Mouse (Mus musculus) neural tube, embryonic 12.5 days (tissue): ENCODE measurements around the gene Nucb1. TPM values are rescaled to one million over a fixed set of nuclear protein-coding genes. Genes with fewer than 3 reads are reported as not detected.

Experiments
- ATAC-seq: fragments of 200-750 bp; cut with Nextera tagmentation; 2 replicates; pipeline ENCODE4 v1.8.0; 2017; ENCODE audit warnings: low read depth, mild to moderate bottlenecking, moderate TSS enrichment, moderate library complexity; ENCODE audit not compliant: low FRiP score
- H3K27ac ChIP-seq: fragments of 300-500 bp; sonication (generic); 2 replicates; pipeline ENCODE4 v1.5.1; 2016
- H3K27me3 ChIP-seq: fragments of 300-500 bp; sonication (generic); replicated peaks from 2 replicates; pipeline ENCODE4 v1.6.1; 2016; ENCODE audit warnings: mild to moderate bottlenecking
- H3K36me3 ChIP-seq: fragments of 300-500 bp; sonication (generic); 2 replicates; pipeline ENCODE4 v1.6.1; 2016; ENCODE audit warnings: mild to moderate bottlenecking
- H3K4me1 ChIP-seq: fragments of 300-500 bp; sonication (generic); 2 replicates; pipeline ENCODE4 v1.6.1; 2016
- H3K4me2 ChIP-seq: fragments of 300-500 bp; sonication (generic); replicated peaks from 2 replicates; pipeline ENCODE4 v1.6.1; 2016; ENCODE audit warnings: mild to moderate bottlenecking
- H3K4me3 ChIP-seq: fragments of 300-500 bp; sonication (generic); 2 replicates; pipeline ENCODE4 v1.5.1; 2016
- H3K9ac ChIP-seq: fragments of 300-500 bp; sonication (generic); 2 replicates; pipeline ENCODE4 v1.6.1; 2016; ENCODE audit warnings: mild to moderate bottlenecking
- H3K9me3 ChIP-seq: fragments of 300-500 bp; sonication (generic); 2 replicates; pipeline ENCODE4 v1.6.1; 2016; ENCODE audit warnings: mild to moderate bottlenecking
- WGBS: fragments of 180-500 bp; shearing (Covaris S2); methylation state at CpG from one replicate; pipeline ENCODE4 v1.1.7; 2016; 5-methylcytosine and 5-hydroxymethylcytosine counted together
- polyA plus RNA-seq: library from polyadenylated mRNA; unstranded; fragments of >200 nt; fragmentation: Nextera tagmentation; extraction: Ambion mirVana; gene quantifications from 2 replicates; pipeline ENCODE4 v1.2.1, GENCODE M21; 2016

The Nucb1 gene
- polyA plus RNA-seq, 1 experiment from 2014 or later: 118 TPM

DNA sequence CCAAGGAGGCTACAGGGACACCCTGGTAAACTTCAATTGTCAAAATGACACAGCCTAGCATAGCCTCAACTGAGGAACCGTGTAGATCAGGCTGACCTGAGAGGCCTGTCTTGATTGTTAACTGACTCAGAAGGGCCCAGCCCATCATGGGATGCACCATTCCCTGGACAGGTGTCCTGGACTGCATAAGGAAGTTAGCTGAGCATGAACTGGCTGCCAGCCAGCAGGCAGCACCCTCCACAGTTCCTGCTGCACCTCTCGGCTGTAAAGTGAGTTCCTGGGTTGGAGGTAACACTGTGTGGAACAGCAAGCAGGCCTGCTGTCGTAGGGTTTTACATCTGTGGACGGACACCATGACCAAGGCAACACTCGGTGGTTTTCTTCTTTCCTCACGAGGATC is 2.6 kb downstream of the Nucb1 start:
- H3K27ac ChIP-seq: no peak overlapping the region
- no peaks in the 10 kb centered on the region for H3K9me3 ChIP-seq
- H3K4me1 ChIP-seq: peaks cover 10% of the 10 kb centered on the region
- H3K36me3 ChIP-seq: peaks cover 18% of the 10 kb centered on the region
- H3K4me3 ChIP-seq: no peak overlapping the region
- no peak overlapping the region for H3K4me2 ChIP-seq
- 91% methylated on average over 6 of the region's 6 CpGs for WGBS
- ATAC-seq: no peak
- H3K9ac ChIP-seq: no peak overlapping the region
- H3K27me3 ChIP-seq: no peaks in the 10 kb centered on the region

DNA sequence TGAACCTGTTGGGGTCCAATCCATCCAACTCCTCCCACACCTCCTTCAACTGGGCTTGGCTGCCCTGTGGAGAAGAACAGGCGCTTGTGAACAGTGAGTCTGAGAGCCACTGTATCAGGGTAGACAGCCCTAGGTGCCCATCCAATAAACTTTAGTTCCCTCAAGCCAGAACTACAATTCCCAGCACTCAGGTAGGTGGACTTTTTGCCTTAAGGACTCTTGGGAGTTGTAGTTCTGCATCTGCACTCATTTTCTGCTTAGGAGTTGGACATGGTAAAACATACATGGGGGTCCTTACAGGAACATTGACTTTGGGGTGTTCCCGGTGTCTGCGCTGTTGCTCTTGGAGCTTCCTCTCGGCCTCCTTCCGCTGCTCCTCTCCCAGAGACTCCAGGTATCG is 11.8 kb downstream of the Nucb1 start:
- Histone ChIP-seq H3K4me3 (no peak overlapping the region), H3K9me3 (no peaks in the 10 kb centered on the region), H3K27ac (no peak overlapping the region), H3K27me3 (no peaks in the 10 kb centered on the region), H3K4me1 (no peaks in the 10 kb centered on the region), H3K9ac (no peak overlapping the region), H3K36me3 (peaks cover 79% of the 10 kb centered on the region), H3K4me2 (no peak overlapping the region)
- 96% methylated on average over 6 of the region's 6 CpGs for whole genome bisulfite sequencing
- ATAC-seq: no peak

DNA sequence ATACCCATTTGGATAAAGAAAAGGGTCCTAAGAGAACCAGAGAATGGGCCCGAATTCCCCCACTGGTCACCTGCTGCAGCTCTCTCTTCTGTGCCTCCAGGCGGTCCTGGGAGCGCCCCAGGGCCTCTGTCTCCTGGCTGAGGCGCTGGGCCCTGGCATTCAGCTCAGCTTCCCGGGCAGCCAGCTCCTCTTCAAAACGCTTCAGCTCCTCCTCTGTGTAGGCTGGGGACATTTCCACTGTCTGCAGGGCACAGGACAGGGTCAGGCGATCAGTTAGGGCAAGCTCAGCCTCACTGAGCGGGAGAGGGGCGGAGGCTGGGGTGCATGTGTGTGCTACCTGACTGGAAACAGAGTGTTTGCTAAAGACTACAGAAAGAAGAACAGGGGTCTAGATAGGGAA is 15.7 kb downstream of the Nucb1 start:
- ATAC-seq: no peak
- Histone ChIP-seq H3K36me3 (peaks cover 70% of the 10 kb centered on the region), H3K9me3 (no peaks in the 10 kb centered on the region), H3K4me2 (no peak overlapping the region), H3K4me1 (peaks cover 10% of the 10 kb centered on the region), H3K4me3 (no peak overlapping the region), H3K27me3 (no peaks in the 10 kb centered on the region), H3K9ac (no peak overlapping the region), H3K27ac (no peak overlapping the region)
- WGBS: 85% methylated on average over 9 of the region's 9 CpGs

DNA sequence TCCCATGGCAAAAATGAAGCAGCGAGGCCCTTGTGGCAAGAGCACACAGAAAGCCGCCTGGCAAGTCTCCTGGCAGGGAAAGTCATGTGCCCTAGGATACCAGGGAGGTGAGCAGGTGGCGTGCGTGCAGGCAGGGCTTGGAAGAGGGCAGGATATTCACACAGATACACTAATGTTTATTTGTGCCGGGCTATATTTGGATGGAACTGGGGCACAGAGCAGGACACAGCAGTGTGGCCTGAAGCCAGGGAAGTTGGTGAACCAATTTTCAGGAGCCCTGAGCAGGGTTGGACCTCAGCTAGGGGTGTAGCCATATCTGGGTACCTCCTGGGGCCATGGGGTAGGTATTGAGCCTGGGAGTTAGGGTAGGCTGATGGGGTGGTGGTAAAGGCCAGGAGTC is 17.3 kb downstream of the Nucb1 start:
- 96% methylated on average over 5 of the region's 5 CpGs for WGBS

GRCm38 (mm10) chr7:45492225-45492844 is 17.9 kb downstream of the Nucb1 start:
- H3K9me3 ChIP-seq: no peaks in the 10 kb centered on the region
- 94% methylated on average over 8 of the region's 8 CpGs for WGBS
- peaks cover 48% of the 10 kb centered on the region for H3K36me3 ChIP-seq

More for the DNA sequence above, 17.3 kb downstream of the Nucb1 start:
- H3K9me3 ChIP-seq: no peaks in the 10 kb centered on the region
- peaks cover 10% of the 10 kb centered on the region for H3K4me1 ChIP-seq
- no peak overlapping the region for H3K9ac ChIP-seq
- no peak overlapping the region for H3K4me3 ChIP-seq
- H3K36me3 ChIP-seq: peaks cover 54% of the 10 kb centered on the region
- no peak overlapping the region for H3K4me2 ChIP-seq
- H3K27me3 ChIP-seq: no peaks in the 10 kb centered on the region
- ATAC-seq: no peak
- H3K27ac ChIP-seq: no peak overlapping the region

DNA sequence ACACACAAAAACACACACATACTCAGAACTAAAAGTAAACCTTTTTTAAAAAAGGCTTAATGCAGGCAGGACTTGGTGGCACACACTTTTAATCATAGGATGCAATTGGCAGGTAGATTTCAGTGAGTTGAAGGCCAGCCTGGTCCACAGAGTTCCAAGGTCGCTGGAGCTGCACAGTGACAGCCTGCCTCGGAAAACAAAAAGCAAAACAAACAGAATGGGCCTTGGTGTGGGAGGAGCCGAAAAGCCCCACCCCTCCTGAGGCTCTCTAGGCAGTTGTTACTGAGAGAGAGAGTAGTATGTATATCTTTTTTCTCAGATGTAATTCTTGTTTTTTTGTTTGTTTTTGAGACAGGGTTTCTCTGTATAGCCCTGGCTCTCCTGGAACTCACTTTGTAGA is 18.9 kb downstream of the Nucb1 start:
- Histone ChIP-seq H3K36me3 (peaks cover 38% of the 10 kb centered on the region), H3K9me3 (no peaks in the 10 kb centered on the region), H3K4me1 (peaks cover 10% of the 10 kb centered on the region), H3K9ac (no peak overlapping the region), H3K27me3 (no peaks in the 10 kb centered on the region), H3K27ac (no peak overlapping the region), H3K4me3 (no peak overlapping the region), H3K4me2 (no peak overlapping the region; the same call in 1 of the 2 replicates)
- ATAC-seq: no peak
- WGBS: 22% methylated on average over 3 of the region's 3 CpGs

More at GRCm38 (mm10) chr7:45492225-45492844, 17.9 kb downstream of the Nucb1 start:
- Histone ChIP-seq H3K9ac (no peak overlapping the region), H3K27ac (no peak overlapping the region), H3K4me3 (no peak overlapping the region), H3K4me2 (no peak overlapping the region), H3K4me1 (peaks cover 10% of the 10 kb centered on the region), H3K27me3 (no peaks in the 10 kb centered on the region)
- no peak for ATAC-seq

DNA sequence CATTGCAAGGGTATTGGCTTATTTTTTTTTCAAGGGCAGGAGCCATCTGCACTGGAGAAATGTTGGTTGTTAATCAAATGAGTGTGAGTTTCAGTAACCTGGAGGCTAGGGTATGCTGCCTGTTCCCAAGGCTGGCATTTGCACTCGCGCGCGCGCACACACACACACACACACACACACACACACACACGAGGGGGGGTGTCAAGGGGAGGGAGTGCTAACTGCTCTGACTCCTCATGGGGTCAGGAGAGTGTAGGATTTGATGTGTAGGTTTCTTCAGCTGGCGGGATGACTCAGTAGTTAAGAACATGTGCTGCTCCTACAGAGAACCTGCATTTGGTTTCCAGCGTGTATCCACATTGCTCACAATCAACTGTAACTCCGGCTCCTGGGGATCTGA is 19.4 kb downstream of the Nucb1 start:
- peak overlapping the region; percentile 12; the same call in 1 of the 2 replicates for H3K4me2 ChIP-seq
- WGBS: 32% methylated on average over 6 of the region's 9 CpGs
- peaks cover 34% of the 10 kb centered on the region for H3K36me3 ChIP-seq
- H3K9me3 ChIP-seq: no peaks in the 10 kb centered on the region
- no peak overlapping the region for H3K4me3 ChIP-seq
- ATAC-seq: no peak
- no peaks in the 10 kb centered on the region for H3K27me3 ChIP-seq
- H3K4me1 ChIP-seq: peaks cover 10% of the 10 kb centered on the region
- H3K9ac ChIP-seq: no peak overlapping the region
- no peak overlapping the region for H3K27ac ChIP-seq

DNA sequence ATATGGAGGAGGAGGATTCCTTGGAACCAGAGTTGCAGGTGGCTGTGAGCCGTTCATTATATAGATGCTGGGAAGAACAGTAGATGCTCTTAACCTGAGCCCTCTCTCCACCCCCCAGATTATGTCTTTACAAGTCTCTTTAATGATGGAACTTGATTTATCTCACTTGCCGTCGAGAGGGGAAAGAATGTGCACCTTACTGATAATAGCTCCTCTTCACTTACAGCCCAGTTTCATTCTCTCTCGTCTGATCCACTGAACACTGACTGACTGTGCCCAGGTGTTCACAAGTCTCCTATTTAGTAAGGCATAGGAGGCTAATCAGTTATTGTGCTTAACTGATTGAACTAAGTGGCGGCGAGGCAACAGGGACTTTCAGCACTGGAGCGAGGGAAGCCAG is 20.6 kb downstream of the Nucb1 start:
- ATAC-seq: no peak
- 67% methylated on average over 7 of the region's 7 CpGs for WGBS
- H3K4me2 ChIP-seq: no peak overlapping the region
- H3K4me3 ChIP-seq: no peak overlapping the region
- H3K36me3 ChIP-seq: peaks cover 21% of the 10 kb centered on the region
- H3K4me1 ChIP-seq: peaks cover 10% of the 10 kb centered on the region
- H3K27me3 ChIP-seq: no peaks in the 10 kb centered on the region
- no peak overlapping the region for H3K9ac ChIP-seq
- H3K27ac ChIP-seq: no peak overlapping the region
- no peaks in the 10 kb centered on the region for H3K9me3 ChIP-seq

GRCm38 (mm10) chr7:45488293-45489204 is 21.7 kb downstream of the Nucb1 start, which contains the start of gene Dhdh:
Dhdh (minus strand) TSS chr7:45488805.
- peak within 1 kb of the TSS; percentile 61 for H3K4me2 ChIP-seq
- WGBS: 8% methylated on average over 38 of the region's 38 CpGs
- H3K4me1 ChIP-seq: peaks cover 10% of the 10 kb centered on the region
- ATAC-seq: peak; percentile 74
- H3K36me3 ChIP-seq: peaks cover 11% of the 10 kb centered on the region
- H3K9me3 ChIP-seq: no peaks in the 10 kb centered on the region
- no peak within 1 kb of the TSS for H3K27ac ChIP-seq
- H3K27me3 ChIP-seq: no peaks in the 10 kb centered on the region
- peak within 1 kb of the TSS; percentile 42 for H3K4me3 ChIP-seq
- peak within 1 kb of the TSS; percentile 52; the same call in 1 of the 2 replicates for H3K9ac ChIP-seq

DNA sequence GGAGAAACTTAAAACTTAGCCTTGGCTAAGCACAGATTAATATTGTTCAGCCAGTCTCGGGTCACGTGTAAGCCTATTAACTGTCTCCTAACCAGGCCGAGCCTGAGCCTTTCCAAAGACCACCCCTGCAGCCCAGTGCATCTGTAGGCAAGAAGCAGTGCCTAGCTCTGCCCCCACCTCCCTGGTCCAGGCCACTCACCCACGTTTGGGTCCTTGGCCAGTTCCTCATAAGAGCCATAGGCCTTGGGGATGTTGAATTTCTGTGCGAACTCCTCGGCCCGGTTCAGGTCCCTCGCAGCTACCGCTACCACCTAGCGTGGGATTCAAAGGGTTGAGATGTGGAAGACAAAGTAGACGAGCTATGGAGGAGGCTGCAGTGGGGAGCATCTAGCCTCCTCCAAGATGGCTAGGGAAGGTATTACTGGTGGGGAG is 22.3 kb downstream of the Nucb1 start:
- ATAC-seq: peak; percentile 57
- WGBS: 36% methylated on average over 11 of the region's 11 CpGs

DNA sequence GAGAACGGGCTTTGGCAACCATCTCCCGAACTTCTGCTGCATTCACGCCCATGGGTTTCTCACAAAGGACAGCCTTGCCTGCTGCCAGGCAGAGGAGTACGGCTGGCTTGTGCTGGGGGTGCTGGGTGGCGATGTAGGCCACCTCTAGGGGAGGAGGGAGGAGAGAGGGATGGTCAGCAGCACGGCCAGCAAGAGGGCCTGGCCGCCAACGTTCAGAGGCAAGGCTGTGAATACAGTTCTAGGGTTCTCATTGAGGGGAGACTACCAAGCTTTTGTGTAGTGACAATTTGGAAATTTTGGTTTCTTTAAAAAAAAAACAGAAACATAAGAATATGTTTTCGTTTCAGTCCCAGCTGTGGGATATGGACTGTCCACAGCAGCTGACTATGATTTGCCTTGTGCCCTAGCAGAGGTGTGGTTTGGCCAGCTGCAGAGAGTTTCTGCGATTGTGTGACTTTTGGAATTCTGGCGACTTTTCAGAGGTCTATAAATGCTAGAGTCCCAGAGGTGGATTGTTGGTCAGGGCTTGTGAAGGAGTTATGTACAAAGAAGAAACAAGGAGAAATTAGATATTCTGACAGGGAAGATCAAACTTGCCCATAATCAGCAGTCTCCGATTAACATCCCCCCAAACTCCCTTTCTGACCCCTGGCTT is 23.3 kb downstream of the Nucb1 start, which contains the start of gene Gm45808:
Gm45808 (minus strand) TSS at position 51 of the 655 bp plus-strand sequence.
- Histone ChIP-seq H3K27ac (no peak within 1 kb of the TSS), H3K4me3 (no peak within 1 kb of the TSS), H3K9me3 (no peaks in the 10 kb centered on the region), H3K9ac (no peak within 1 kb of the TSS), H3K27me3 (no peaks in the 10 kb centered on the region), H3K4me1 (peaks cover 10% of the 10 kb centered on the region), H3K36me3 (no peaks in the 10 kb centered on the region; the same call in 1 of the 2 replicates), H3K4me2 (0 out of 2 replicates have a peak within 1 kb of the TSS, but pooled peaks have one; percentile 61)
- ATAC-seq: no peak
- WGBS: 88% methylated on average over 12 of the region's 12 CpGs

More for the DNA sequence above, 22.3 kb downstream of the Nucb1 start:
- Histone ChIP-seq H3K36me3 (peaks cover 5% of the 10 kb centered on the region), H3K9ac (0 out of 2 replicates have a peak overlapping the region, but pooled peaks have one; percentile 52), H3K27ac (no peak overlapping the region), H3K27me3 (no peaks in the 10 kb centered on the region), H3K4me3 (peak overlapping the region; percentile 42), H3K4me1 (peaks cover 10% of the 10 kb centered on the region), H3K4me2 (peak overlapping the region; percentile 61), H3K9me3 (no peaks in the 10 kb centered on the region)

- WGBS: 84% methylated on average over 7 of the region's 7 CpGs
- Histone ChIP-seq H3K4me3 (no peak overlapping the region), H3K36me3 (no peaks in the 10 kb centered on the region), H3K4me2 (no peak overlapping the region), H3K27me3 (no peaks in the 10 kb centered on the region), H3K9me3 (no peaks in the 10 kb centered on the region), H3K9ac (no peak overlapping the region), H3K4me1 (peaks cover 7% of the 10 kb centered on the region), H3K27ac (no peak overlapping the region)
- no peak for ATAC-seq
Observed at GRCm38 (mm10) chr7:45486158-45486557, 24.0 kb downstream of the Nucb1 start.
